Mouse (Mus musculus) small intestine, adult 2 months (tissue): Measurements from ENCODE around the gene Vps52.

Experiments
- CTCF ChIP-seq: fragments of 200-500 bp; IDR thresholded peaks from 2 replicates; pipeline ENCODE4 v1.5.1; 2012; ENCODE audit warnings: low read depth, mild to moderate bottlenecking, control low read depth, inconsistent platforms, low read length, moderate library complexity, mixed read lengths; ENCODE audit not compliant: insufficient replicate concordance, insufficient read length; ENCODE audit errors: extremely low read depth
- POLR2A ChIP-seq: fragments of 200-500 bp; IDR thresholded peaks from 2 replicates; pipeline ENCODE4 v1.6.1; 2012; ENCODE audit warnings: low read depth, mild to moderate bottlenecking, control low read depth, inconsistent platforms, low read length, moderate library complexity

- TF ChIP-seq CTCF (no peak), POLR2A (0 out of 2 replicates have a peak, but pooled peaks have one; percentile 11)
Observed at GRCm38 (mm10) chr17:33999341-34000149, 43.9 kb downstream of the Vps52 start.
